Mouse (Mus musculus): ENCODE measurements around the gene Gm26558. TPM values are rescaled to one million over a fixed set of nuclear protein-coding genes. Genes with fewer than 3 reads are reported as not detected.
A peak's percentile ranks its signal among the peaks of the same experiment; 100 is the strongest.

Gene Gm26558
- polyA plus RNA-seq (2015; fragmentation: Nextera tagmentation; extraction: Ambion mirVana) = 3.8 and 4.4 TPM in 2 replicates

DNA sequence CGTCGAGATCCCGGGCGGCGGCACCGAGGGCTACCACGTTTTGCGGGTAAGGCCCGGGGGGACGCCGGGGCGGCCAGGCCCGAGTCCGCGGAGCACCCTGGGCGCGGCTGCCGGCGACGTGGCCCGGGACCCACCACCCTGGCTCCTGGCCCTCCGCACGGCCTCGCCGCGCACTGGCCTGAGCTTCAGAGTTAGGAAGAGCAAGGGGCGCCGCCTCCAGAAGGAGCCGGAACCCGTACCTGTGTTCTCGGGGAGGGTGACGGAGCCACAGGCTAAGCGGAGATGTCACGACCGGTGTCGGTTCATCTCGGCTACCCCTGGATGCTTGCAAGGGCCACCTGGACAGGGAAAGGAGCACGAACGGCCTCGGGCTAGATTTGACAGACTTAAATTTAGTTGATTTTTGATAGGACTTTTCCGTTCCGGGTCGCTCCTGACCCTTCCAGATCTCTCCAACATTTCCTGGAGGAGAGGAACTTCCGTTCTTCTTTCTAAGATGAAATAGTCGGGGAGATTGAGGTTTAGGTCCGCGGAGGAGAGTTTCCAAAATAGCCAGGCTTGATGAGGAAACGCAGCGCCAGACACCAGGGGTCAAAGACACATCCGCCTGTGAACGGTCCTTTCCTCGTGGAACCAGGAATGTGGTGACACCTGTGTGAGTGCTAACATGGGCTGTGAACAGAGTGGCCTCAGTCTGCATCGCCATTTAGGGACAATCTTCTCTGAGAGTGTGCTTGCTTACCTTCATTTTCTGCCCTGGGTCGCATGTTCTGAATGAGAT, at the start of gene Gm26558:
Gene Gm26558, minus strand, starts transcription at position 394 of the 781 bp plus-strand sequence.
- WGBS = 1% methylated on average over 54 of the region's 54 CpGs
- Histone ChIP-seq H3K4me2 (replicated peaks) (peak within 1 kb of the TSS; percentile 72), H3K9ac (replicated peaks) (peak within 1 kb of the TSS; percentile 76), H3K9me3 (no peaks in the 10 kb centered on the region), H3K4me3 (peak within 1 kb of the TSS; percentile 81), H3K27ac (replicated peaks) (peak within 1 kb of the TSS; percentile 80), H3K36me3 (no peaks in the 10 kb centered on the region), H3K4me1 (peaks cover 30% of the 10 kb centered on the region), H3K27me3 (no peaks in the 10 kb centered on the region)
- ATAC-seq (replicated peaks) = peak; percentile 85

DNA sequence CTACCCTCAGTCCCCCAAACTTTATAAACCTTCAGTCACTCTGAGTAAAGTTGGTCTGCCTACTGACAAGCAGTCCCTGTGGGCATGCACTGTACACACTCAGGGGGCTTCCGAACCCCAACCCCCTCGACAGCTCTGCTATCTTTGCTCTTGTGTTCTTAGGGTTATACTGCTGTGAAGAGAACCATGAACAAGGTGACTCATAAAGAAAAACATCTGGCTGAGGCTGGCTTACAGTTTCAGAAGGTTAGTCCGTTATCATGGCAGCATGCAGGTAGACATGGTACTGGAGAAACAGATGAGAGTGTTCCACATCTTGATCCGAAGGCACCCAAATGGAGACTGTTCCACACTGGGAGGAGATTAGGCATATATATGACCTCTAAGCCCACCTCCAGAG, 49.0 kb upstream of the Gm26558 start:
- 96% methylated on average over 4 of the region's 4 CpGs for WGBS
- Histone ChIP-seq H3K27ac (replicated peaks) (no peak overlapping the region), H3K36me3 (peaks cover 43% of the 10 kb centered on the region), H3K4me3 (no peak overlapping the region), H3K4me1 (no peaks in the 10 kb centered on the region), H3K27me3 (no peaks in the 10 kb centered on the region), H3K9me3 (no peaks in the 10 kb centered on the region), H3K4me2 (replicated peaks) (no peak overlapping the region), H3K9ac (replicated peaks) (no peak overlapping the region)
- no peak for ATAC-seq (replicated peaks)

GRCm38 (mm10) chr2:70710236-70710635, 48.3 kb upstream of the Gm26558 start:
- Histone ChIP-seq H3K27me3 (no peaks in the 10 kb centered on the region), H3K9me3 (no peaks in the 10 kb centered on the region), H3K27ac (replicated peaks) (no peak overlapping the region), H3K9ac (replicated peaks) (no peak overlapping the region), H3K4me1 (no peaks in the 10 kb centered on the region), H3K4me2 (replicated peaks) (no peak overlapping the region), H3K36me3 (peaks cover 38% of the 10 kb centered on the region), H3K4me3 (no peak overlapping the region)
- 95% methylated on average over 7 of the region's 7 CpGs for WGBS
- ATAC-seq (replicated peaks) = no peak

DNA sequence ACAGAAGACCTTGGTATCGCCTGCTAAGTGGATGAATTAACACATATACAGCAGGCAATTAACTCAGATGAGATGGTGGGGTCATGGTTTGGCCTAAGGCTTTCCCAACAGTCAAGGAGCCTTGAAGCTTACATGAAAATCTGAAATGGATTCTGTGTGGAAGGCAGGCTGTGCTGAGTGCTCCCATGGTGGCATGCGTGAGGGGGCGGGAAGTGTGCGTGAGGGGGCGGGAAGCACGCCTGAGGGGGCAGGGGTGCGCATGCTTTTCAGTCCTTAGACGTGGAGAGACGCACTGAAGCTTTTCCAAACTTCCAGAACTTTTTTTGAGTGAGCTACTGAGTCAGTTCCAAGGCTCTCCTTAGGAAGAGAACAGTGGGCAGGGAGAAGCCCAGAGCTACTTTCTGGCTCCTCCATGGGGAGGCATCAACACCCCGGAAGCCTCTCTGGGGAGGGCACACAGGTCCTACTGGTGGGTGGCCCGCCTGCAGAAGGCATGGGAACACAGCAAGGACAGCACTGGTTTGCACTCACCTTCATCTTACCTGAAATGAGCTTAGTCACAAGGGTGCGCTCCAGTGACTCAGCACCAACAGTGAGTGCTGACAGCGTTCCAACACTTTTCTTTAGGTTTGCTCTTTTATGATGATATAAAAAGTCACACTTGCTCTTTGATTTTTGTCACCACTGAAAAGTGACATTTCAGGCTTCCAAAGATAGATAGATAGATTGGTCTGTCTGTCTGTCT, 47.2 kb upstream of the Gm26558 start:
- Histone ChIP-seq H3K27ac (replicated peaks) (no peak overlapping the region), H3K36me3 (peaks cover 28% of the 10 kb centered on the region), H3K27me3 (no peaks in the 10 kb centered on the region), H3K4me3 (no peak overlapping the region), H3K9ac (replicated peaks) (no peak overlapping the region), H3K4me2 (replicated peaks) (no peak overlapping the region), H3K9me3 (no peaks in the 10 kb centered on the region), H3K4me1 (0 out of 2 replicates have a peak, but pooled peaks cover 6% of the 10 kb centered on the region)
- WGBS = 76% methylated on average over 13 of the region's 13 CpGs
- no peak for ATAC-seq (replicated peaks)

GRCm38 (mm10) chr2:70702403-70702802, 40.5 kb upstream of the Gm26558 start:
- Histone ChIP-seq H3K27ac (replicated peaks) (no peak overlapping the region), H3K4me2 (replicated peaks) (no peak overlapping the region), H3K4me1 (0 out of 2 replicates have a peak, but pooled peaks cover 6% of the 10 kb centered on the region), H3K27me3 (no peaks in the 10 kb centered on the region), H3K36me3 (no peaks in the 10 kb centered on the region), H3K9ac (replicated peaks) (no peak overlapping the region), H3K9me3 (no peaks in the 10 kb centered on the region), H3K4me3 (no peak overlapping the region)
- WGBS = 42% methylated on average over 4 of the region's 5 CpGs
- no peak for ATAC-seq (replicated peaks)

- H3K27me3 ChIP-seq = no peaks in the 10 kb centered on the region
- H3K27ac ChIP-seq (replicated peaks) = no peak overlapping the region
- H3K4me3 ChIP-seq = no peak overlapping the region
- 0 out of 2 replicates have a peak, but pooled peaks cover 6% of the 10 kb centered on the region for H3K4me1 ChIP-seq
- WGBS = 77% methylated on average over 9 of the region's 9 CpGs
- H3K36me3 ChIP-seq = no peaks in the 10 kb centered on the region
- no peaks in the 10 kb centered on the region for H3K9me3 ChIP-seq
- no peak overlapping the region for H3K9ac ChIP-seq (replicated peaks)
- H3K4me2 ChIP-seq (replicated peaks) = no peak overlapping the region
- ATAC-seq (replicated peaks) = no peak
Measured at GRCm38 (mm10) chr2:70701571-70701970, 39.7 kb upstream of the Gm26558 start.

DNA sequence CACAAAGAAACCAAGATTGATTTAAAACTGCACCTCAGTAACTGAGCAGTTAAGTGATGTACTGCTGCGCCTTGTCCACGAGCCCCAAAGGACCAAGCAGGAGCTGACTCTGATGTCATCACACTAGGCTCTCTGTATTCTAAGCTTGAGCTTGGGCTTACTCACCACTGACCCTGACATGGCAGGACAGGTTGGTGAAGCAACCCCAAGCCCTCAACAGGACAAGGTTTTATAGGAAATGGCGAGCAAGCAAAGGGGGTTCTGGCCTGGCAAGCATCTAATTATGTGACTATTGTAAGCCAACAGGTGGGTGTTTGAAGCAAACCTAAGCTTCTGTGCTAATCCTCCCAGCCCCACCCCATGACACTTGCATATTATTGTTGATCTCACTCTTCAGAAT, 38.9 kb upstream of the Gm26558 start:
- WGBS = 84% methylated on average over 3 of the region's 3 CpGs
- no peaks in the 10 kb centered on the region for H3K27me3 ChIP-seq
- H3K36me3 ChIP-seq = no peaks in the 10 kb centered on the region
- no peak overlapping the region for H3K4me3 ChIP-seq
- ATAC-seq (replicated peaks) = no peak
- H3K4me1 ChIP-seq = 0 out of 2 replicates have a peak, but pooled peaks cover 6% of the 10 kb centered on the region
- no peak overlapping the region for H3K4me2 ChIP-seq (replicated peaks)
- no peak overlapping the region for H3K27ac ChIP-seq (replicated peaks)
- H3K9me3 ChIP-seq = no peaks in the 10 kb centered on the region
- no peak overlapping the region for H3K9ac ChIP-seq (replicated peaks)

- no peak for ATAC-seq (replicated peaks)
- Histone ChIP-seq H3K4me1 (no peaks in the 10 kb centered on the region), H3K4me3 (no peak overlapping the region), H3K9ac (replicated peaks) (no peak overlapping the region), H3K27ac (replicated peaks) (no peak overlapping the region), H3K4me2 (replicated peaks) (no peak overlapping the region), H3K27me3 (no peaks in the 10 kb centered on the region), H3K36me3 (peaks cover 16% of the 10 kb centered on the region), H3K9me3 (no peaks in the 10 kb centered on the region)
- 92% methylated on average over 10 of the region's 10 CpGs for WGBS
Measured at GRCm38 (mm10) chr2:70695712-70696111, 33.8 kb upstream of the Gm26558 start.

DNA sequence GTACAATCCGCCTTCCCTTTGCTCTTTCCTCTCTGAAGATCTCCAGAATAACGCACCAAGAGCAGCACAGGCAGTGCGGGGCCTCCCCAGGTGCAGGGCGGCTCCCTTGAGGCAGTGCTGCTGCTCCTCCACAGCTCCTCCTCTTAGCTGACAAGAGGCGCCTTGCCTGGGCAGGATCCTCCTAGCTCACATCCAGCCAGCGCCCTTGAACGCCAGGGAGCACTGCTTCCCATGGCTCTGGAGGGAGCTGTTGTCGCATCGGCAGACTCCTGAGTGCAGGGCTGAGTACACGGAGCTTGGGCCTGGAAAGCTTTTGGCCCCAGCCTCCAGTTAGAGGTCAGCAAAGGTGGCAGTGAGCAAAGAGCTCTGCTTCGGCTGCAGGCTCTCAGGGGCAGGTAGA, 28.3 kb upstream of the Gm26558 start:
- H3K4me3 ChIP-seq = no peak overlapping the region
- H3K36me3 ChIP-seq = peaks cover 63% of the 10 kb centered on the region
- no peak overlapping the region for H3K9ac ChIP-seq (replicated peaks)
- WGBS = 84% methylated on average over 11 of the region's 11 CpGs
- H3K9me3 ChIP-seq = no peaks in the 10 kb centered on the region
- H3K4me1 ChIP-seq = no peaks in the 10 kb centered on the region
- H3K27ac ChIP-seq (replicated peaks) = no peak overlapping the region
- H3K27me3 ChIP-seq = no peaks in the 10 kb centered on the region
- H3K4me2 ChIP-seq (replicated peaks) = no peak overlapping the region
- no peak for ATAC-seq (replicated peaks)

GRCm38 (mm10) chr2:70688454-70689078, 26.7 kb upstream of the Gm26558 start:
- Histone ChIP-seq H3K4me3 (no peak overlapping the region), H3K9me3 (no peaks in the 10 kb centered on the region), H3K27ac (replicated peaks) (no peak overlapping the region), H3K36me3 (peaks cover 79% of the 10 kb centered on the region), H3K27me3 (no peaks in the 10 kb centered on the region), H3K9ac (replicated peaks) (no peak overlapping the region), H3K4me2 (replicated peaks) (no peak overlapping the region), H3K4me1 (no peaks in the 10 kb centered on the region)
- 94% methylated on average over 21 of the region's 21 CpGs for WGBS
- no peak for ATAC-seq (replicated peaks)

DNA sequence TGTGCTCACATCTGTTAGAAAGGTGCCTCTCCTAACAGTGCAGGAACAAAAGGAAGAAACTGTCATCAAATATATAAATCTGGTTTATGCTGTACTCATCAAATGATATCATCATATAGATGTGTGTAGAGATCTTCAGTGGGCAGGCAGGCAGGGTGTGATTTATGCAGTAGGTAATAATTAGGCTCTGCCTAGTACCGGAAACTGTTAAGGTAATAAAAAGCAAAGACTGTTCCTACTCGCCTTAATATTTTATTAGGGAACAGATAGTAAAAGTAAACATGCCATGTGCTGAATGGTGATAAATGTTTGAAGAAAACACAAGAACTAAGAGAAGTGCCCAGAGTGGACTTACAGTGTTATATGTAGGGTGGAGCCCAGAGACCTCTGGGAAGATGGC, 20.4 kb upstream of the Gm26558 start:
- Histone ChIP-seq H3K27ac (replicated peaks) (no peak overlapping the region), H3K4me1 (no peaks in the 10 kb centered on the region), H3K27me3 (no peaks in the 10 kb centered on the region), H3K4me3 (no peak overlapping the region), H3K9me3 (no peaks in the 10 kb centered on the region), H3K36me3 (peaks cover 87% of the 10 kb centered on the region), H3K9ac (replicated peaks) (no peak overlapping the region), H3K4me2 (replicated peaks) (no peak overlapping the region)
- no peak for ATAC-seq (replicated peaks)
- 91% methylated on average over 2 of the region's 2 CpGs for WGBS

All from forebrain, embryonic 15.5 days (tissue).